Mouse (Mus musculus): ENCODE measurements around the gene Hspb2. TPM values are rescaled to one million over a fixed set of nuclear protein-coding genes. Genes with fewer than 3 reads are reported as not detected.
A peak's percentile ranks its signal among the peaks of the same experiment; 100 is the strongest.

Hspb2 gene
- polyA plus RNA-seq, 1 experiment from 2014 or later, result 260 TPM

GRCm38 (mm10) chr9:50770011-50770410 is 17.9 kb upstream of the Hspb2 start:
- no peaks in the 10 kb centered on the region for H3K9me3 ChIP-seq
- H3K4me3 ChIP-seq, result no peak overlapping the region
- no peak overlapping the region for H3K4me2 ChIP-seq
- WGBS, result 69% methylated on average over 2 of the region's 2 CpGs
- no peaks in the 10 kb centered on the region for H3K27me3 ChIP-seq (replicated peaks)
- peaks cover 31% of the 10 kb centered on the region for H3K4me1 ChIP-seq
- H3K36me3 ChIP-seq, result peaks cover 19% of the 10 kb centered on the region
- no peak for ATAC-seq (ENCODE audit: extremely low read depth, insufficient number of reproducible peaks, low FRiP score, low TSS enrichment)
- peak overlapping the region; percentile 50; the same call in 1 of the 2 replicates for H3K9ac ChIP-seq
- H3K27ac ChIP-seq (replicated peaks), result no peak overlapping the region

- Histone ChIP-seq H3K4me1 (peaks cover 20% of the 10 kb centered on the region), H3K36me3 (peaks cover 23% of the 10 kb centered on the region), H3K4me3 (peak within 1 kb of the TSS; percentile 66), H3K27ac (replicated peaks) (peak within 1 kb of the TSS; percentile 95), H3K9me3 (no peaks in the 10 kb centered on the region), H3K4me2 (peak within 1 kb of the TSS; percentile 73), H3K9ac (peak within 1 kb of the TSS; percentile 83), H3K27me3 (replicated peaks) (no peaks in the 10 kb centered on the region)
- WGBS, result 3% methylated on average over 59 of the region's 59 CpGs
- ATAC-seq (ENCODE audit: extremely low read depth, insufficient number of reproducible peaks, low FRiP score, low TSS enrichment), result peak; percentile 90
Measured at GRCm38 (mm10) chr9:50768107-50769002, 16.2 kb upstream of the Hspb2 start, which contains the start of gene Fdxacb1. Gene Fdxacb1, plus strand, starts transcription at chr9:50768236.

- Histone ChIP-seq H3K4me2 (peak overlapping the region; percentile 73), H3K9ac (peak overlapping the region; percentile 83), H3K4me3 (peak overlapping the region; percentile 66), H3K27me3 (replicated peaks) (no peaks in the 10 kb centered on the region), H3K9me3 (no peaks in the 10 kb centered on the region), H3K27ac (replicated peaks) (peak overlapping the region; percentile 95), H3K36me3 (peaks cover 22% of the 10 kb centered on the region), H3K4me1 (peaks cover 20% of the 10 kb centered on the region)
- 0 out of 2 replicates have a peak, but pooled peaks have one; percentile 5 for ATAC-seq (ENCODE audit: extremely low read depth, insufficient number of reproducible peaks, low FRiP score, low TSS enrichment)
- WGBS, result 5% methylated on average over 17 of the region's 17 CpGs
Measured at GRCm38 (mm10) chr9:50767531-50768106, 15.5 kb upstream of the Hspb2 start.

- 71% methylated on average over 1 of the region's 1 CpGs for WGBS
- H3K27ac ChIP-seq (replicated peaks), result no peak overlapping the region
- no peak overlapping the region for H3K4me3 ChIP-seq
- ATAC-seq (ENCODE audit: extremely low read depth, insufficient number of reproducible peaks, low FRiP score, low TSS enrichment), result no peak
- H3K36me3 ChIP-seq, result peaks cover 4% of the 10 kb centered on the region; the same call in 1 of the 2 replicates
- H3K9me3 ChIP-seq, result no peaks in the 10 kb centered on the region
- no peaks in the 10 kb centered on the region for H3K27me3 ChIP-seq (replicated peaks)
- peaks cover 7% of the 10 kb centered on the region; the same call in 1 of the 2 replicates for H3K4me1 ChIP-seq
- no peak overlapping the region for H3K4me2 ChIP-seq
- H3K9ac ChIP-seq, result no peak overlapping the region
Measured at GRCm38 (mm10) chr9:50763331-50763730, 11.2 kb upstream of the Hspb2 start.

- Histone ChIP-seq H3K27ac (replicated peaks) (no peak overlapping the region), H3K9me3 (no peaks in the 10 kb centered on the region), H3K4me3 (no peak overlapping the region), H3K9ac (no peak overlapping the region), H3K36me3 (peaks cover 9% of the 10 kb centered on the region), H3K4me2 (no peak overlapping the region), H3K27me3 (replicated peaks) (no peaks in the 10 kb centered on the region), H3K4me1 (0 out of 2 replicates have a peak, but pooled peaks cover 3% of the 10 kb centered on the region)
- no peak for ATAC-seq (ENCODE audit: extremely low read depth, insufficient number of reproducible peaks, low FRiP score, low TSS enrichment)
- WGBS, result 58% methylated on average over 6 of the region's 6 CpGs
Measured at GRCm38 (mm10) chr9:50761520-50762243, 9.5 kb upstream of the Hspb2 start.

GRCm38 (mm10) chr9:50756711-50757110 is 4.6 kb upstream of the Hspb2 start:
- Histone ChIP-seq H3K9ac (no peak overlapping the region), H3K36me3 (peaks cover 28% of the 10 kb centered on the region), H3K27ac (replicated peaks) (no peak overlapping the region), H3K4me2 (no peak overlapping the region), H3K4me1 (peaks cover 39% of the 10 kb centered on the region), H3K4me3 (no peak overlapping the region), H3K9me3 (no peaks in the 10 kb centered on the region), H3K27me3 (replicated peaks) (no peaks in the 10 kb centered on the region)
- 59% methylated on average over 5 of the region's 5 CpGs for WGBS
- ATAC-seq (ENCODE audit: extremely low read depth, insufficient number of reproducible peaks, low FRiP score, low TSS enrichment), result no peak

GRCm38 (mm10) chr9:50753947-50754346 is 1.8 kb upstream of the Hspb2 start:
- 7% methylated on average over 7 of the region's 7 CpGs for WGBS
- ATAC-seq (ENCODE audit: extremely low read depth, insufficient number of reproducible peaks, low FRiP score, low TSS enrichment), result no peak
- H3K9ac ChIP-seq, result peak overlapping the region; percentile 94
- peak overlapping the region; percentile 66 for H3K4me3 ChIP-seq
- H3K4me1 ChIP-seq, result peaks cover 58% of the 10 kb centered on the region
- H3K27ac ChIP-seq (replicated peaks), result peak overlapping the region; percentile 100
- H3K4me2 ChIP-seq, result peak overlapping the region; percentile 80
- H3K36me3 ChIP-seq, result peaks cover 29% of the 10 kb centered on the region
- H3K9me3 ChIP-seq, result no peaks in the 10 kb centered on the region
- no peaks in the 10 kb centered on the region for H3K27me3 ChIP-seq (replicated peaks)

GRCm38 (mm10) chr9:50752784-50753615 is 846 bp upstream of the Hspb2 start:
- H3K36me3 ChIP-seq, result peaks cover 31% of the 10 kb centered on the region
- H3K27ac ChIP-seq (replicated peaks), result peak overlapping the region; percentile 100
- WGBS, result 30% methylated on average over 17 of the region's 17 CpGs
- H3K4me2 ChIP-seq, result peak overlapping the region; percentile 80
- H3K9me3 ChIP-seq, result no peaks in the 10 kb centered on the region
- no peaks in the 10 kb centered on the region for H3K27me3 ChIP-seq (replicated peaks)
- H3K4me3 ChIP-seq, result peak overlapping the region; percentile 66
- H3K9ac ChIP-seq, result peak overlapping the region; percentile 94
- H3K4me1 ChIP-seq, result peaks cover 66% of the 10 kb centered on the region
- peak; percentile 81 for ATAC-seq (ENCODE audit: extremely low read depth, insufficient number of reproducible peaks, low FRiP score, low TSS enrichment)

- Histone ChIP-seq H3K36me3 (peaks cover 22% of the 10 kb centered on the region), H3K27ac (replicated peaks) (peak within 1 kb of the TSS; percentile 100), H3K27me3 (replicated peaks) (no peaks in the 10 kb centered on the region), H3K4me1 (peaks cover 80% of the 10 kb centered on the region), H3K4me2 (peak within 1 kb of the TSS; percentile 80), H3K9ac (peak within 1 kb of the TSS; percentile 91), H3K4me3 (peak within 1 kb of the TSS; percentile 66), H3K9me3 (no peaks in the 10 kb centered on the region)
- no peak for ATAC-seq (ENCODE audit: extremely low read depth, insufficient number of reproducible peaks, low FRiP score, low TSS enrichment)
- 33% methylated on average over 22 of the region's 22 CpGs for WGBS
Measured at GRCm38 (mm10) chr9:50751323-50751722, 831 bp downstream of the Hspb2 start, which contains the start of gene Cryab. Gene Cryab, plus strand, starts transcription at chr9:50751325.

- Histone ChIP-seq H3K9ac (peak overlapping the region; percentile 91), H3K4me3 (peak overlapping the region; percentile 66), H3K4me2 (peak overlapping the region; percentile 80), H3K9me3 (no peaks in the 10 kb centered on the region), H3K4me1 (peaks cover 84% of the 10 kb centered on the region), H3K36me3 (peaks cover 16% of the 10 kb centered on the region), H3K27ac (replicated peaks) (peak overlapping the region; percentile 100), H3K27me3 (replicated peaks) (no peaks in the 10 kb centered on the region)
- no peak for ATAC-seq (ENCODE audit: extremely low read depth, insufficient number of reproducible peaks, low FRiP score, low TSS enrichment)
- WGBS, result 40% methylated on average over 6 of the region's 6 CpGs
Measured at GRCm38 (mm10) chr9:50750706-50751105, 1.4 kb downstream of the Hspb2 start.

Data from heart, embryonic 13.5 days (tissue).